Comparison of ENCODE assay signal across 8 mouse cellular contexts in the genomic region with DNA sequence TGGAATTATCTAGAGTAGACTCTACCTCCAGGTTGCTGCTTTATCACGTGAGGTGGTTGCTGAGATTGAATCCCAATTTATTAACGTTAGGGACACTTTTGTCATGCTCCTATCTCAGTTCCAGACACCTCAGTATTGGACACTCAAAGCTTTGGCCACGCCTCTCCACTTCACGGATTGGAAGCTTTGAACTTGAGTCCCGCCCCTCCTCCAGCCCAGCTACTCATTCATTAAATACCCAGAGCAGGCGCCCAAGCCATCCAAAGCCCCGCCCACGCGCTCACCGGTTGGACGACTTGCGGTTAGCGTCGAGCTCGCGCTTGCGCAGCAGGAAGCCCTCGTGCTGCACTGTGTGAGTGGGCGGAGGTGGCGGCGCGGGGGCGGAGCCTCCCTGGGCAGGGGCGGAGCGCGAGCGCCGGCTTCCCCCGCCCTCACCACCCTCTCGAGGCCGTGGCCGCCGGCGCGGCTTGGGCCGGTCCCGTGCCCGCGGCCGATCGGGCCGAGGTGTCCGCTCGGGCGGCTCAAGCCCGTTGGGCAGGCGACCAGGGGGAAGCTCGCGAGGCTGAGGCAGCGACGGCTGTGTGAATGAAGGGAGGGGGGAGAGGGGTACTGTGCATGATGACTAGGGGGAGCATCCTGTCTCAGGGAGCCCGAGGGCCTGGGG. TPM values are rescaled to one million over a fixed set of nuclear protein-coding genes. Genes with fewer than 3 reads are reported as not detected.
A peak's percentile ranks its signal among the peaks of the same experiment; 100 is the strongest.
DNase-seq lines count a peak whose midpoint lies in the region; ATAC-seq lines count a peak whose summit lies in the region.

No protein-coding gene starts in this region.

- H3K9me3 ChIP-seq in lung, embryonic 16.5 days (ENCODE audit: control insufficient read depth, low read length) = no peaks in the 10 kb centered on the region

- peak overlapping the region; percentile 76 for H3K4me2 ChIP-seq in lung, embryonic 16.5 days (ENCODE audit: low read depth, low read length)

- no peak overlapping the region for H3K27ac ChIP-seq in lung, embryonic 16.5 days (ENCODE audit: low read length)

- peak overlapping the region; percentile 68 for H3K9ac ChIP-seq in lung, embryonic 16.5 days (ENCODE audit: low read length)

- ATAC-seq in hematopoietic stem cell, adult 5-6 weeks (replicated peaks in 1 of 2; ENCODE audit: insufficient read depth in 1 of 2, low FRiP score in 2 of 2, low TSS enrichment in 1 of 2, low read depth in 1 of 2, poor library complexity in 2 of 2, severe bottlenecking in 2 of 2) = peak; percentile 81 to 86
- peak; percentile 95 for ATAC-seq in lung, embryonic 16.5 days (ENCODE audit: low read depth)

- H3K27me3 ChIP-seq in lung, embryonic 16.5 days (ENCODE audit: control insufficient read depth, insufficient read depth, low read depth, low read length) = peaks cover 33% of the 10 kb centered on the region

- H3K4me3 ChIP-seq in lung, embryonic 16.5 days (ENCODE audit: low read length) = peak overlapping the region; percentile 52

- H3K36me3 ChIP-seq in lung, embryonic 16.5 days (ENCODE audit: control insufficient read depth, insufficient read depth, low read length) = no peaks in the 10 kb centered on the region

- DNase-seq in MEL-GATA-1-ER (ENCODE audit: extremely low read depth, low read depth) = peak; percentile 96
- peak; percentile 96 for DNase-seq in cerebellum, adult 8-10 months
- DNase-seq in forelimb bud, embryonic 11.5 days (ENCODE audit: low read depth, low spot score) = peak; percentile 99
- peak; percentile 98 for DNase-seq in layer of hippocampus, adult 9-10 months (ENCODE audit: low spot score)
- DNase-seq in ovary, postnatal 14 days (ENCODE audit: low spot score) = peak; percentile 98
- DNase-seq in thymus, postnatal 14 days = peak; percentile 96

- WGBS in lung, embryonic 16.5 days = under 1% methylated on average over 52 of the region's 52 CpGs

- peaks cover 21% of the 10 kb centered on the region for H3K4me1 ChIP-seq in lung, embryonic 16.5 days (replicated peaks; ENCODE audit: control insufficient read depth, insufficient read depth, low read length)

RNA-seq across cellular contexts. Expression of gene Gm20479, which starts 4.2 kb away (rescaled TPM):
- not detected in 2 replicates for total RNA-seq in hematopoietic stem cell, adult 5-6 weeks (2017)
- polyA plus RNA-seq in lung, embryonic 16.5 days (2015; fragmentation: Nextera tagmentation; extraction: Ambion mirVana) = 0.52 and 1.1 TPM in 2 replicates

RNA-seq across cellular contexts. Expression of gene Shkbp1, which starts 5.6 kb away (rescaled TPM):
- total RNA-seq in hematopoietic stem cell, adult 5-6 weeks (2017) = 15.8 and 22.4 TPM in 2 replicates
- polyA plus RNA-seq in lung, embryonic 16.5 days (2015; fragmentation: Nextera tagmentation; extraction: Ambion mirVana) = 43.6 and 46.2 TPM in 2 replicates

RNA-seq across cellular contexts. Expression of gene Ltbp4, which starts 23.9 kb away (rescaled TPM):
- total RNA-seq in hematopoietic stem cell, adult 5-6 weeks (2017) = 1.9 TPM in 1 of 2 replicates, not detected in the other
- polyA plus RNA-seq in lung, embryonic 16.5 days (2015; fragmentation: Nextera tagmentation; extraction: Ambion mirVana) = 107 and 127 TPM in 2 replicates
